Mouse (Mus musculus) stomach, embryonic 15.5 days (tissue): ENCODE measurements around the gene Odaph. TPM values are rescaled to one million over a fixed set of nuclear protein-coding genes. Genes with fewer than 3 reads are reported as not detected.

ENCODE experiments used
- polyA plus RNA-seq: library from polyadenylated mRNA; unstranded; fragments of >200 nt; fragmentation: Nextera tagmentation; extraction: Ambion mirVana; gene quantifications from 2 replicates; pipeline ENCODE4 v1.2.1, GENCODE M21; 2015

The Odaph gene
- polyA plus RNA-seq, 1 experiment from 2014 or later, result 0.30 TPM

Other genes with a start within 250 kb of the Odaph start
- gene Rchy1, start 24.4 kb upstream of the Odaph start, polyA plus RNA-seq, result 89.7 and 96.3 TPM in 2 replicates
- gene Cdkl2, start 56.4 kb downstream of the Odaph start, polyA plus RNA-seq, result 3.0 and 3.9 TPM in 2 replicates
- gene G3bp2, start 96.2 kb downstream of the Odaph start, polyA plus RNA-seq, result 159 and 163 TPM in 2 replicates
- gene Uso1, start 150.5 kb downstream of the Odaph start, polyA plus RNA-seq, result 46.0 and 49.4 TPM in 2 replicates
- gene U90926, start 227.9 kb downstream of the Odaph start, polyA plus RNA-seq, result not detected in 2 replicates